ENCODE assay signal across 8 mouse cellular contexts in genomic region chr6:85331221-85331735, GRCm38 (mm10). TPM values are rescaled to one million over a fixed set of nuclear protein-coding genes. Genes with fewer than 3 reads are reported as not detected.
DNase-seq lines count a peak whose midpoint lies in the region; ATAC-seq and TF ChIP-seq lines count a peak whose summit lies in the region.

No protein-coding gene starts in this region.

- no peak for ATAC-seq in kidney, embryonic 14.5 days (ENCODE audit: low FRiP score, low TSS enrichment)
- no peak for ATAC-seq in forebrain, embryonic 13.5 days

- H3K9ac ChIP-seq in kidney, embryonic 14.5 days (ENCODE audit: low read depth, low read length): no peak overlapping the region
- H3K9ac ChIP-seq in forebrain, embryonic 13.5 days: peak overlapping the region; percentile 82; the same call in 1 of the 2 replicates

- peak overlapping the region; percentile 65 for H3K27ac ChIP-seq in kidney, adult 2 months (ENCODE audit: insufficient read depth, low read depth, low read length)
- no peak overlapping the region for H3K27ac ChIP-seq in kidney, embryonic 14.5 days (ENCODE audit: low read depth, low read length)
- H3K27ac ChIP-seq in forebrain, embryonic 13.5 days: no peak overlapping the region

- H3K27me3 ChIP-seq in kidney, adult 2 months (replicated peaks; ENCODE audit: control insufficient read depth, insufficient read depth, low read length): no peaks in the 10 kb centered on the region
- H3K27me3 ChIP-seq in kidney, embryonic 14.5 days (ENCODE audit: control insufficient read depth, insufficient read depth, low read length): no peaks in the 10 kb centered on the region
- peaks cover 10% of the 10 kb centered on the region for H3K27me3 ChIP-seq in forebrain, embryonic 13.5 days

- TF ChIP-seq POLR2A in kidney, adult 2 months (IDR thresholded peaks at IDR 0.05; ENCODE audit: low read depth, low read length): no peak

- no peaks in the 10 kb centered on the region for H3K36me3 ChIP-seq in kidney, adult 2 months (ENCODE audit: control insufficient read depth, insufficient read depth, low read length)
- H3K36me3 ChIP-seq in kidney, embryonic 14.5 days (ENCODE audit: control insufficient read depth, insufficient read depth, low read length): no peaks in the 10 kb centered on the region
- H3K36me3 ChIP-seq in forebrain, embryonic 13.5 days (ENCODE audit: poor library complexity, severe bottlenecking): no peaks in the 10 kb centered on the region

- 0 out of 2 replicates have a peak overlapping the region, but pooled peaks have one; percentile 16 for H3K4me3 ChIP-seq in kidney, adult 2 months (ENCODE audit: insufficient read depth, low read depth, low read length)
- H3K4me3 ChIP-seq in kidney, embryonic 14.5 days (ENCODE audit: low read length): no peak overlapping the region
- peak overlapping the region; percentile 65 for H3K4me3 ChIP-seq in forebrain, embryonic 13.5 days

- peak; percentile 89 for DNase-seq in kidney, adult 2 months
- peak; percentile 82 for DNase-seq in brain, adult 2 months (ENCODE audit: low read depth, low spot score)
- peak; percentile 20 to 40 for DNase-seq in lung, postnatal 4 days
- no peak for DNase-seq in embryo, embryonic 10 days (ENCODE audit: low spot score)
- no peak for DNase-seq in adipocyte (ENCODE audit: low spot score)
- no peak for DNase-seq in layer of hippocampus, adult 9-10 months (ENCODE audit: low spot score)

- no peak overlapping the region; the same call in 1 of the 2 replicates for H3K4me2 ChIP-seq in kidney, embryonic 14.5 days (replicated peaks; ENCODE audit: low read depth, low read length)
- peak overlapping the region; percentile 92 for H3K4me2 ChIP-seq in forebrain, embryonic 13.5 days

- no peaks in the 10 kb centered on the region for H3K9me3 ChIP-seq in kidney, embryonic 14.5 days (ENCODE audit: control insufficient read depth, low read length)
- no peaks in the 10 kb centered on the region for H3K9me3 ChIP-seq in forebrain, embryonic 13.5 days (replicated peaks)

- WGBS in kidney, adult 2 months: 15% methylated on average over 6 of the region's 6 CpGs
- WGBS in kidney, embryonic 14.5 days: 50% methylated on average over 6 of the region's 6 CpGs
- 37% methylated on average over 6 of the region's 6 CpGs for WGBS in forebrain, embryonic 13.5 days

- no peak for TF ChIP-seq CTCF in kidney, adult 2 months (conservative IDR thresholded peaks at IDR 0.05; ENCODE audit: insufficient read depth, insufficient read length, low read depth, low read length)

- H3K4me1 ChIP-seq in kidney, adult 2 months (ENCODE audit: control insufficient read depth, insufficient read depth, low read length): peaks cover 15% of the 10 kb centered on the region; the same call in 1 of the 2 replicates
- H3K4me1 ChIP-seq in kidney, embryonic 14.5 days (ENCODE audit: control insufficient read depth, insufficient read depth, low read length): peaks cover 7% of the 10 kb centered on the region; the same call in 1 of the 2 replicates
- peaks cover 12% of the 10 kb centered on the region for H3K4me1 ChIP-seq in forebrain, embryonic 13.5 days

RNA-seq across cellular contexts. Expression of gene Sfxn5, which starts 1.9 kb away (rescaled TPM):
- 23.6 and 25.8 TPM in 2 replicates for polyA plus RNA-seq in kidney, adult 2 months (2012; rRNA removed)
- polyA plus RNA-seq in kidney, embryonic 14.5 days (2014; fragmentation: Nextera tagmentation; extraction: Ambion mirVana): 9.3 and 11.9 TPM in 2 replicates
- 20.9 and 22.7 TPM in 2 replicates for polyA plus RNA-seq in forebrain, embryonic 13.5 days (2015; fragmentation: Nextera tagmentation; extraction: Ambion mirVana)

RNA-seq across cellular contexts. Expression of gene Rab11fip5, which starts 43.2 kb away (rescaled TPM):
- 56.8 and 63.6 TPM in 2 replicates for polyA plus RNA-seq in kidney, adult 2 months (2012; rRNA removed)
- polyA plus RNA-seq in kidney, embryonic 14.5 days (2014; fragmentation: Nextera tagmentation; extraction: Ambion mirVana): 7.7 and 9.0 TPM in 2 replicates
- polyA plus RNA-seq in forebrain, embryonic 13.5 days (2015; fragmentation: Nextera tagmentation; extraction: Ambion mirVana): 7.1 and 8.5 TPM in 2 replicates

Comparison
In these comparisons a context has a peak if more than half of its experiments do, and no peak if none do; other contexts are left out.
1. DNase-seq: peak in kidney, adult 2 months (single experiment), brain, adult 2 months (single experiment) and lung, postnatal 4 days (2 of 2); none in embryo, embryonic 10 days (single experiment), adipocyte (single experiment) and layer of hippocampus, adult 9-10 months (single experiment).